Mouse (Mus musculus): Measurements from ENCODE around the gene Trim31. TPM values are rescaled to one million over a fixed set of nuclear protein-coding genes. Genes with fewer than 3 reads are reported as not detected.

Trim31 gene
- polyA plus RNA-seq, 1 experiment from 2014 or later, result not detected

DNA sequence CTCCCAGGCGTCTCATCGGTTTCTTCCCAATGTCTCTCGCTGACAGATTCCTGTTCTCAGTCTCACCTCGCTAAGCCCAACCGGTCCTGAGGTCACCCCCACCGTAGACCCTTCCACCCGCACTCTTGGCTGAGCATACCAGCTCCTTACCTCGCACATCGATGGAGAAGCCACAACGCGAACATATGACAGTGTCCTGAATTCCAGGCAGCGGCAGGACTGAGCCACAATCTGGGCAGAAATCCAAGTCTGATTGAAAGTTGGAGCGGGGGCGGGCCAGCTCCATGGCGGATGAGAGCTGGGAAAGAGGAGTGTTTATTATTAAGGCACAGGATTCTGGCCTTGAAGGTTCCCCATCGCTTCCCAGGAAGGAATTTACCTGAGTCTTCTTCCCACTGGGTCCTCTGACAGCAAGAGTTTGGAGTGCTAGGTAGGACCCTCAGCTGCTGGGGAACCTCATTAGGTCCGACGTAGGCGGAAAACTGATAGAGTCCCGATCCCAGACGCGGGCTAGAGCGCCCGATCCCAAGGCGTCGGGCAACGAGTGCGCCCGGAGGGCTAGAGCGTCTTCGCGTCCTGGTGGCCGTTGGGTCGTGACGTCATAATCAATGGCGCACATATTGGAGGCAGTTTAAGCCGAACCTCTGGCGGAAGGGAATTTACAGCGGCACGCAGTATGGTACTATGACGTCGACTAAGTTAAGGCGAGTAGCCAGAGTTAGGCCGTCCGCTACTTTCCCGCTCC is 60.3 kb downstream of the Trim31 start, which contains the start of the genes Znrd1 and Znrd1as:
Gene Znrd1 (minus strand): TSS at position 561 of the 745 bp plus-strand sequence.
Gene Znrd1as (plus strand): TSS at position 594 of the 745 bp plus-strand sequence.
- Histone ChIP-seq H3K4me3 (ENCODE audit: low read depth, low read length) (peak within 1 kb of the TSS; percentile 48), H3K36me3 (ENCODE audit: control insufficient read depth, insufficient read depth, low read length) (no peaks in the 10 kb centered on the region), H3K4me1 (ENCODE audit: control insufficient read depth, insufficient read depth, low read length) (peaks cover 6% of the 10 kb centered on the region; the same call in 1 of the 2 replicates), H3K9me3 (ENCODE audit: control insufficient read depth, low read length) (no peaks in the 10 kb centered on the region), H3K27me3 (ENCODE audit: control insufficient read depth, insufficient read depth, low read length) (no peaks in the 10 kb centered on the region), H3K27ac (replicated peaks; ENCODE audit: low read depth, low read length) (0 out of 2 replicates have a peak within 1 kb of the TSS, but pooled peaks have one; percentile 30), H3K9ac (ENCODE audit: low read length) (peak within 1 kb of the TSS; percentile 78), H3K4me2 (ENCODE audit: low read depth, severe bottlenecking) (peak within 1 kb of the TSS; percentile 75)
- ATAC-seq (ENCODE audit: insufficient number of reproducible peaks, low FRiP score, low TSS enrichment, low read depth) (peak; percentile 95), DNase-seq (ENCODE audit: low spot score) (peak; percentile 98)
- WGBS, result under 1% methylated on average over 46 of the region's 46 CpGs

GRCm38 (mm10) chr17:36958884-36959283 is 61.0 kb downstream of the Trim31 start:
- DNase-seq (ENCODE audit: low spot score), result no peak
- Histone ChIP-seq H3K36me3 (ENCODE audit: control insufficient read depth, insufficient read depth, low read length) (no peaks in the 10 kb centered on the region), H3K4me2 (ENCODE audit: low read depth, severe bottlenecking) (peak overlapping the region; percentile 75), H3K4me1 (ENCODE audit: control insufficient read depth, insufficient read depth, low read length) (peaks cover 6% of the 10 kb centered on the region; the same call in 1 of the 2 replicates), H3K27ac (replicated peaks; ENCODE audit: low read depth, low read length) (0 out of 2 replicates have a peak overlapping the region, but pooled peaks have one; percentile 30), H3K27me3 (ENCODE audit: control insufficient read depth, insufficient read depth, low read length) (no peaks in the 10 kb centered on the region), H3K9me3 (ENCODE audit: control insufficient read depth, low read length) (no peaks in the 10 kb centered on the region), H3K4me3 (ENCODE audit: low read depth, low read length) (peak overlapping the region; percentile 48), H3K9ac (ENCODE audit: low read length) (peak overlapping the region; percentile 78)
- WGBS, result 10% methylated on average over 12 of the region's 12 CpGs
- ATAC-seq (ENCODE audit: insufficient number of reproducible peaks, low FRiP score, low TSS enrichment, low read depth), result no peak

Other genes starting within 250 kb of the Trim31 start
- not detected in 2 replicates for gene H2-M1, start 225.9 kb upstream of the Trim31 start, polyA plus RNA-seq (2014; fragmentation: Nextera tagmentation; extraction: Ambion mirVana)
- gene H2-M10.5, start 125.2 kb upstream of the Trim31 start, polyA plus RNA-seq (2014; fragmentation: Nextera tagmentation; extraction: Ambion mirVana), result not detected in 2 replicates
- gene H2-M10.6, start 85.9 kb upstream of the Trim31 start, polyA plus RNA-seq (2014; fragmentation: Nextera tagmentation; extraction: Ambion mirVana), result not detected in 2 replicates
- gene Trim26, start 61.0 kb upstream of the Trim31 start, polyA plus RNA-seq (2014; fragmentation: Nextera tagmentation; extraction: Ambion mirVana), result 33.5 and 40.6 TPM in 2 replicates
- gene Trim15, start 30.9 kb upstream of the Trim31 start, polyA plus RNA-seq (2014; fragmentation: Nextera tagmentation; extraction: Ambion mirVana), result 0.08 and 0.51 TPM in 2 replicates
- 5.0 and 6.0 TPM in 2 replicates for gene Trim10, start 28.5 kb upstream of the Trim31 start, polyA plus RNA-seq (2014; fragmentation: Nextera tagmentation; extraction: Ambion mirVana)
- gene Trim40, start 8.0 kb upstream of the Trim31 start, polyA plus RNA-seq (2014; fragmentation: Nextera tagmentation; extraction: Ambion mirVana), result not detected in 2 replicates
- gene Rnf39, start 44.8 kb downstream of the Trim31 start, polyA plus RNA-seq (2014; fragmentation: Nextera tagmentation; extraction: Ambion mirVana), result 0.31 and 0.45 TPM in 2 replicates
- gene Ppp1r11, start 53.6 kb downstream of the Trim31 start, polyA plus RNA-seq (2014; fragmentation: Nextera tagmentation; extraction: Ambion mirVana), result 142 and 147 TPM in 2 replicates
- 118 and 119 TPM in 2 replicates for gene Znrd1, start 60.4 kb downstream of the Trim31 start, polyA plus RNA-seq (2014; fragmentation: Nextera tagmentation; extraction: Ambion mirVana)
- gene Znrd1as, start 60.5 kb downstream of the Trim31 start, polyA plus RNA-seq (2014; fragmentation: Nextera tagmentation; extraction: Ambion mirVana), result 7.8 and 8.7 TPM in 2 replicates
- not detected in 2 replicates for gene 2410137M14Rik, start 83.1 kb downstream of the Trim31 start, polyA plus RNA-seq (2014; fragmentation: Nextera tagmentation; extraction: Ambion mirVana)
- gene H2-M5, start 91.4 kb downstream of the Trim31 start, polyA plus RNA-seq (2014; fragmentation: Nextera tagmentation; extraction: Ambion mirVana), result 0.49 and 0.65 TPM in 2 replicates
- gene Zfp57, start 103.0 kb downstream of the Trim31 start, polyA plus RNA-seq (2014; fragmentation: Nextera tagmentation; extraction: Ambion mirVana), result 101 and 106 TPM in 2 replicates
- gene Mog, start 125.3 kb downstream of the Trim31 start, polyA plus RNA-seq (2014; fragmentation: Nextera tagmentation; extraction: Ambion mirVana), result 0.25 and 0.26 TPM in 2 replicates
- 7.9 and 9.7 TPM in 2 replicates for gene Gabbr1, start 147.8 kb downstream of the Trim31 start, polyA plus RNA-seq (2014; fragmentation: Nextera tagmentation; extraction: Ambion mirVana)
- 0.09 TPM in 1 of 2 replicates, not detected in the other for gene Olfr90, start 190.4 kb downstream of the Trim31 start, polyA plus RNA-seq (2014; fragmentation: Nextera tagmentation; extraction: Ambion mirVana)
- 0.14 TPM in 1 of 2 replicates, not detected in the other for gene Olfr91, start 200.2 kb downstream of the Trim31 start, polyA plus RNA-seq (2014; fragmentation: Nextera tagmentation; extraction: Ambion mirVana)
- gene Olfr92, start 222.0 kb downstream of the Trim31 start, polyA plus RNA-seq (2014; fragmentation: Nextera tagmentation; extraction: Ambion mirVana), result not detected in 2 replicates

All from limb, embryonic 11.5 days (tissue).